Mouse (Mus musculus) neural tube, embryonic 13.5 days (tissue): ENCODE results near the gene Ssbp3. TPM values are rescaled to one million over a fixed set of nuclear protein-coding genes. Genes with fewer than 3 reads are reported as not detected.

Source experiments
- ATAC-seq: fragments of 200-750 bp; cut with Nextera tagmentation; 2 replicates; pipeline ENCODE4 v1.8.0; 2017; ENCODE audit warnings: low read depth, mild to moderate bottlenecking, moderate TSS enrichment, moderate library complexity
- H3K27ac ChIP-seq: fragments of 300-500 bp; sonication (generic); replicated peaks from 2 replicates; pipeline ENCODE4 v1.5.1; 2015; ENCODE audit warnings: moderate library complexity, mild to moderate bottlenecking, inconsistent platforms
- H3K27me3 ChIP-seq: fragments of 300-500 bp; sonication (generic); 2 replicates; pipeline ENCODE4 v1.6.1; 2015; ENCODE audit warnings: mild to moderate bottlenecking, inconsistent platforms
- H3K36me3 ChIP-seq: fragments of 300-500 bp; sonication (generic); 2 replicates; pipeline ENCODE4 v1.6.1; 2015; ENCODE audit warnings: mild to moderate bottlenecking, inconsistent platforms
- H3K4me1 ChIP-seq: fragments of 300-500 bp; sonication (generic); replicated peaks from 2 replicates; pipeline ENCODE4 v1.6.1; 2015; ENCODE audit warnings: inconsistent platforms
- H3K4me2 ChIP-seq: fragments of 300-500 bp; sonication (generic); 2 replicates; pipeline ENCODE4 v1.6.1; 2015; ENCODE audit warnings: inconsistent platforms, mild to moderate bottlenecking, moderate library complexity
- H3K4me3 ChIP-seq: fragments of 300-500 bp; sonication (generic); 2 replicates; pipeline ENCODE4 v1.5.1; 2015; ENCODE audit warnings: mild to moderate bottlenecking, inconsistent platforms
- H3K9ac ChIP-seq: fragments of 300-500 bp; sonication (generic); 2 replicates; pipeline ENCODE4 v1.6.1; 2015; ENCODE audit warnings: moderate library complexity, mild to moderate bottlenecking, inconsistent platforms
- H3K9me3 ChIP-seq: fragments of 300-500 bp; sonication (generic); 2 replicates; pipeline ENCODE4 v1.6.1; 2016; ENCODE audit warnings: inconsistent platforms
- WGBS: fragments of 180-500 bp; shearing (Covaris S2); methylation state at CpG from one replicate; pipeline ENCODE4 v1.1.7; 2015; 5-methylcytosine and 5-hydroxymethylcytosine counted together
- polyA plus RNA-seq: library from polyadenylated mRNA; unstranded; fragments of >200 nt; fragmentation: Nextera tagmentation; extraction: Ambion mirVana; gene quantifications from 2 replicates; pipeline ENCODE4 v1.2.1, GENCODE M21; 2015

Gene Ssbp3
- polyA plus RNA-seq, 1 experiment from 2014 or later: 186 TPM

DNA sequence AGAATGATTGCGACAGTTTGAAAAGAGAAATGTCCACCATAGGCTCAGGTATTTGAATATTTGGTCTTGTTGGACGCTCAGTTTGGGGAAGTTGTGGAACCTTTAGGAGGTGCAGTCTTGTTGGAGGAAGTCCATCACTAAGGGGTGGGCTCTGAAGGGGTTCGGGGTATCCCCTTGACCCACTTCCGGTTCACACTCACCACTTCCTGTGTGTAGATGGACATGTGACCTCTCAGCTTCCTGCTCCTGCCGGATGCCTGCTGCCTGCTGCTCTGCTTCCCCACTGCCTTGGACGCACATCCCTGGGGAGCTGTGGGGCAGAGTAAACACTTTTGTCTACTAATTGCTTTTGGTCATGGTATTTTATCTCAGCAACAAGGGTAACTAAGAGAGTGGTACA, 29.4 kb upstream of the Ssbp3 start:
- H3K4me1 ChIP-seq: no peaks in the 10 kb centered on the region
- WGBS: 73% methylated on average over 6 of the region's 6 CpGs

DNA sequence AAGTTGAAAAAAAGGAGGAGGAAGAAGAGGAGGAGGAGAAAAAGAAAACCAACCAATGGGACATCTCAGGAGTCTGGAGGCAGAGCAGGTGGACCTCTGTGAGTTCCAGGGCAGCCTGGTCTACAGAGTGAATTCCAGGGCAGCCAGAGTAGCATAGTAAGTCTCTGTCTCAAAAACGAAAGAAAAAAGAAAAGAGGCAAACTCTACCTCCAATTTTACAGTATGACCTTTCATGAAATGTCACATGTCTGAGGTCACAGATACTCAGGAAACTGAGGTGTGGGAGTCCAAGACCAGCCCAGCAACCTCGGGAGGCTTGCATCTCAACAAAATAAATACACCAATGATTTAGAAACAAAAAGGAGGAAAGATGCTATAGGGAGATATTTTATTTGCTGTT, 27.4 kb upstream of the Ssbp3 start:
- Histone ChIP-seq H3K4me3 (no peak overlapping the region), H3K36me3 (no peaks in the 10 kb centered on the region), H3K27ac (no peak overlapping the region), H3K4me2 (no peak overlapping the region), H3K4me1 (no peaks in the 10 kb centered on the region), H3K9ac (no peak overlapping the region), H3K27me3 (no peaks in the 10 kb centered on the region), H3K9me3 (peaks cover 5% of the 10 kb centered on the region; the same call in 1 of the 2 replicates)
- 65% methylated on average over 2 of the region's 2 CpGs for WGBS
- ATAC-seq: no peak

More for the DNA sequence above, 29.4 kb upstream of the Ssbp3 start:
- Histone ChIP-seq H3K36me3 (no peaks in the 10 kb centered on the region), H3K4me3 (no peak overlapping the region), H3K9me3 (peaks cover 5% of the 10 kb centered on the region; the same call in 1 of the 2 replicates), H3K4me2 (no peak overlapping the region), H3K9ac (no peak overlapping the region), H3K27me3 (no peaks in the 10 kb centered on the region), H3K27ac (no peak overlapping the region)
- 0 out of 2 replicates have a peak, but pooled peaks have one; percentile 19 for ATAC-seq

DNA sequence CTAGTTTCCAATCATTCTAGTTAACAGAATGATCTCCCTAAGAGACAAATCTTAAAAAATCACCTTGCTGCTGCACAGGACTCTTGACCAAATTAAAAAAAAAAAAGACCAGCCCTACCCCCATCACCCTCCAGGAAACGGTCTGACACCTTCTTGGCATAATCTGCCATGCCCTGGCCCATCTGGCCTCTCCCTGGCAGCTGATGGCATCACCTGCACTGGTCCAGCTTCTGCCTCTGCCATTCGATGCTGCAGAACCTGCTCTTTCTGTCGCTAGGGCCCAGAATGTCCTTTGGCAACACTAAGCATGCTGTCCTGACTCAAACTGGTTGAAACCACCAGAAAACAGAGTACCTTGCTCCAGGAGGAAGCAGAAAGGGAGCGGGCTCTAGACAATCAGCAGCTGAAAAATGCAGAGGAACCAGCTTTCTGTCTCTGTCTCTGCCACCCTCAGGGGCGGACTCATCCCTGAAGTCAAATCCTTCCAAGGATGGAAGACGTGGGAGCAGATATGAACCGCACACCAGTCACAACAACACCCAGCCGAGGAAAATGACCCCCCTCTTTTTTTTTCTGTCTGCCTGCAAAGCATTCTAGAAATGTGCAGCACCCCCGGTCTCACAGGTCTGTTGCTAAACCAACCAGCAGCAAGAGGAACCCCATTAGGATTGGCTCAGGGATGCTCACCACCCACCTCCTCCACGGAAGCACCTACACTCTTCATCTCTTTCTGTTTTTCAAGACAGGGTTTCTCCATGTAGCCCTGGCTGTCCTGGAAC, 24.0 kb upstream of the Ssbp3 start:
- Histone ChIP-seq H3K9me3 (peaks cover 5% of the 10 kb centered on the region; the same call in 1 of the 2 replicates), H3K27ac (no peak overlapping the region), H3K9ac (no peak overlapping the region), H3K4me3 (no peak overlapping the region), H3K4me2 (no peak overlapping the region), H3K4me1 (no peaks in the 10 kb centered on the region), H3K36me3 (no peaks in the 10 kb centered on the region), H3K27me3 (no peaks in the 10 kb centered on the region)
- WGBS: 80% methylated on average over 10 of the region's 10 CpGs
- no peak for ATAC-seq

DNA sequence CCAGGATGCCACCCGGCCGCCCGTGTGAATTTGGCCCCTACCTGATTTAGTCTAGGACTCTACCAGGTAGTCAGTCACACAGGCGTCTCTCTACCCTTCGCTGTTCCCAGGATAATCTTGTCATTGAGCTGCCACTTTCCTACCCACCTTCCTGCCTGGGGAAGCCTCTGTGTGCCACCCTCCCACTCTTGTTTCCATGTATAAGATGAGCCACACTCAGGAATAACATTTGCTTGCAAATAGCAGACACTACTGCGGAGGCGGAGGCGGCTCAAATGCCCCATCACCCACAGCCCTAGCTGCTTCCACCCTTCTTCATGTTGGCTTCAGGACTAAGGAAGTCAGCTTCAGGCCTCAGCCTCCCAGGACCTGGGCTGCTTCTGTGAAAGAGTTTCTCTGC, 14.4 kb upstream of the Ssbp3 start:
- 86% methylated on average over 8 of the region's 8 CpGs for WGBS

DNA sequence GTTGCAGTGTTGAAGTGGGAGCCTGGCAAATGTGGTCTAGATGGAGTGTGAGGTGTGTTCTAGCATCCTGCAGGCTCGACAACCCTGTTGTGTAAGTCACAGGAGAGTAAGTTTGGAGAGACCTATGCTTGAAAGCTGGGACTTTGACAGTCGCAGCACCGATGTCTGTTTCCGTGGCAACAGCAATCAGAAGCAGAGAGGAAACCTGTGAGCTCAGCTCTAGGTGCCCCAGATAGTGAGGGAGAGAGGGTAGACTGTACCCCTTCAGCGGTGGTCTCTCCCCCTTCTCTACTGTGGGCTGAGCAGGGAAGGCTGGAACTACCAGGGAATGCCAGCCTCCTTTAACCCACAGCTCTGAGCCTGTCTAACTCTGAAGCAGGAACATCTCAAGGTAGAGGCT, 11.6 kb upstream of the Ssbp3 start:
- H3K9ac ChIP-seq: 0 out of 2 replicates have a peak overlapping the region, but pooled peaks have one; percentile 17
- no peak overlapping the region for H3K4me3 ChIP-seq
- no peaks in the 10 kb centered on the region for H3K9me3 ChIP-seq
- 59% methylated on average over 5 of the region's 5 CpGs for WGBS
- H3K4me1 ChIP-seq: no peaks in the 10 kb centered on the region
- no peaks in the 10 kb centered on the region for H3K27me3 ChIP-seq
- H3K36me3 ChIP-seq: no peaks in the 10 kb centered on the region
- H3K4me2 ChIP-seq: no peak overlapping the region
- no peak for ATAC-seq
- H3K27ac ChIP-seq: no peak overlapping the region

More for the DNA sequence above, 14.4 kb upstream of the Ssbp3 start:
- no peak for ATAC-seq
- Histone ChIP-seq H3K27me3 (no peaks in the 10 kb centered on the region), H3K4me2 (no peak overlapping the region), H3K4me3 (no peak overlapping the region), H3K9ac (no peak overlapping the region), H3K36me3 (no peaks in the 10 kb centered on the region), H3K9me3 (peaks cover 8% of the 10 kb centered on the region; the same call in 1 of the 2 replicates), H3K27ac (no peak overlapping the region), H3K4me1 (no peaks in the 10 kb centered on the region)

DNA sequence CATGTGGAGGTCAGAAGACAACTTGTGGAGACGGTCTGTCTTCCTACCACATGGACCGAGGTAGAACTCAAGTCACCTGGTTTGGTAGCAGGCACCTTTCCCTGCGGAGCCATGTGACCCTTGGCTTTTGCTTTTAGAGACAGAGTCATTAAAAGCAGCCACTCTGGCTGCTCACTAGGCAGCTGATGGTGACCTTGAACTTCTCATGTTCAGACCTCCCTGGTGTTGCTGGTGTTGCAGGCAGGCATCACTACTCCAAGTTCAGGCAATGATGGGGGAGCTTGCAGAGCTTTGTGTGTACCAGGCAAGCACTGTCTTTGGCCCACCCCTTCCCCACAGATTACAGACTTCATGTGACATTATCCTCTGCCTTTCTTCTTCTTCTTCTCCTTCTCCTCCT, 11.0 kb upstream of the Ssbp3 start:
- WGBS: 82% methylated on average over 3 of the region's 3 CpGs
- no peak overlapping the region for H3K4me2 ChIP-seq
- H3K4me3 ChIP-seq: no peak overlapping the region
- no peaks in the 10 kb centered on the region for H3K36me3 ChIP-seq
- no peaks in the 10 kb centered on the region for H3K27me3 ChIP-seq
- no peak for ATAC-seq
- no peak overlapping the region for H3K9ac ChIP-seq
- no peak overlapping the region for H3K27ac ChIP-seq
- H3K4me1 ChIP-seq: no peaks in the 10 kb centered on the region
- no peaks in the 10 kb centered on the region for H3K9me3 ChIP-seq

DNA sequence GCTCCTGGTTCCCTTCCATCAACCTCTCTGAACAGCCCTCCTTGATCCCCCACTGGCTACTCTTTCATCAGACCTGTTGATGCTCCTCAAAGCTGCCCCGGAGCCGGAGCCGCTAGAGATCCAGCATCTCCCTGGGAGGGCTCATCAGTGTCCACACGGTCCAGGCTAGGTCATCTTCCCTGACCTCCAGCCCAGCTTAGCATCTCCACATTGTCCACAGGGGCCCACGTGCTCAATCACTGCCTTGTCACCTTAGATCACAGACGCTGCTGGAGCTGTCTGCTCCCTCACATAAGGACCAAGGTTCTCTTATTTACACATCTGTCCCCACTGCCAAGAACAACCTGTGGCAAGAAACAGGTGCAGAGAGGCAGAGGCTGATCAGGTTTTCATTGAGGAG, 9.8 kb upstream of the Ssbp3 start:
- Histone ChIP-seq H3K27ac (no peak overlapping the region), H3K4me2 (no peak overlapping the region), H3K27me3 (no peaks in the 10 kb centered on the region), H3K9me3 (no peaks in the 10 kb centered on the region), H3K9ac (no peak overlapping the region), H3K4me1 (no peaks in the 10 kb centered on the region), H3K36me3 (no peaks in the 10 kb centered on the region), H3K4me3 (no peak overlapping the region)
- ATAC-seq: no peak
- 32% methylated on average over 6 of the region's 6 CpGs for WGBS

DNA sequence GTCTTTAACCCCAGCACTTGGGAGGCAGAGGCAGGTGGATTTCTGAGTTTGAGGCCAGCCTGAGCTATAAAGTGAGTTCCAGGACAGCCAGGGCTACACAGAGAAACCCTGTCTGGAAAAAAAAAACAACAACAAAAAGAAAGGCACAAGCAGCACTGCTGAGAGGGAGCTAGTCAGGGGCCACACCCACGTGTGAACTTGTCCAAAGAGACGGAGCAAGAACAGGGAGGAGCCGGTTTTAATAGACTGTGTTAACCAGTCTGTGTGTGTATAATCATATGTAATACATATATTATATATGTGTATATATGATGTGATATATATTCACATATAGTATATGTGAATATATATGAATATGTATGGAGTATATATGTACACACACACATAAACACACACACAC, 8.9 kb upstream of the Ssbp3 start:
- H3K4me1 ChIP-seq: no peaks in the 10 kb centered on the region
- no peaks in the 10 kb centered on the region for H3K36me3 ChIP-seq
- no peaks in the 10 kb centered on the region for H3K9me3 ChIP-seq
- no peak for ATAC-seq
- WGBS: 89% methylated on average over 3 of the region's 3 CpGs
- H3K4me2 ChIP-seq: no peak overlapping the region
- no peaks in the 10 kb centered on the region for H3K27me3 ChIP-seq
- no peak overlapping the region for H3K27ac ChIP-seq
- H3K9ac ChIP-seq: no peak overlapping the region
- no peak overlapping the region for H3K4me3 ChIP-seq

DNA sequence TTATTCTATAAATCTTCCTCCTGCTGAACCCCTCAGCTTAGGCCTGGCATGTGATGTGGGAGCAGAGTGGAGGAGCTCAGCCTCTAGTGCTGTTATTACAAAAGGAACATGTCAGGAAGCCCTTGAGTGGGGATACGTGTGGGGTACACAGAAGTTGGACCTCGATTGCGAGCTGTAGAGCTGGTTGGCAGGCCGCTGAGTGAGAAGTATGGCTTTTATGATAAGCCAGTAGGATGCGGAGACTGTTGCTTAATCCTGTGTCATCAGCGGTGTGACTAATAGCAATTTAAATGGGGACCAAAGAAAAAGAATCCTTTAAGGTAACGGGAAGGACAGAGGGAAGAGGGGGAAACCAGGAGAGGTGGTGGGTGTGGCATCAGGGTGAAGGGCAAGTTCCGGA, 8.3 kb upstream of the Ssbp3 start:
- Histone ChIP-seq H3K9ac (no peak overlapping the region), H3K4me1 (no peaks in the 10 kb centered on the region), H3K27me3 (no peaks in the 10 kb centered on the region), H3K9me3 (no peaks in the 10 kb centered on the region), H3K36me3 (no peaks in the 10 kb centered on the region), H3K4me3 (no peak overlapping the region), H3K27ac (no peak overlapping the region), H3K4me2 (no peak overlapping the region)
- no peak for ATAC-seq
- WGBS: 74% methylated on average over 8 of the region's 8 CpGs

DNA sequence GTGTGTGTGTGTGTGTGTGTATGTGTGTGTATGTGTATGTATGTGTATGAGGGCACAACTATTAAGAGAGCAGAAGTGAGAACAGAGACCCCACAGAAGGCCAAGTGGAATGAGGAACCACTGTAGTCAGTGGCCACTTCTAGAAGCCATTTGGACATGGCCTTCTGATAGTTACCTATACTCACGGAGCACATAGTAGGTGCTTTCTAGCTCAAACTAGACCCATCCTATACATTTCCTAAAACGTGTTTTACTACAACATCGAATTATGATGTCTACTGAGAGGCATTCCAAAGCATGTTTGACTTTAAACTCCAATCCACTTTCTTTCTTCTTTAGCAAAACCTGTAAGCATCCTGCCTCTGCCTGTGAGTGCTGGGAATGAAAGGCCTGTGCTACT, 4.6 kb upstream of the Ssbp3 start:
- ATAC-seq: no peak
- H3K4me2 ChIP-seq: no peak overlapping the region
- no peak overlapping the region for H3K27ac ChIP-seq
- H3K27me3 ChIP-seq: no peaks in the 10 kb centered on the region
- H3K36me3 ChIP-seq: no peaks in the 10 kb centered on the region
- no peak overlapping the region for H3K9ac ChIP-seq
- no peak overlapping the region for H3K4me3 ChIP-seq
- 88% methylated on average over 3 of the region's 3 CpGs for WGBS
- peaks cover 28% of the 10 kb centered on the region for H3K4me1 ChIP-seq
- no peaks in the 10 kb centered on the region for H3K9me3 ChIP-seq

DNA sequence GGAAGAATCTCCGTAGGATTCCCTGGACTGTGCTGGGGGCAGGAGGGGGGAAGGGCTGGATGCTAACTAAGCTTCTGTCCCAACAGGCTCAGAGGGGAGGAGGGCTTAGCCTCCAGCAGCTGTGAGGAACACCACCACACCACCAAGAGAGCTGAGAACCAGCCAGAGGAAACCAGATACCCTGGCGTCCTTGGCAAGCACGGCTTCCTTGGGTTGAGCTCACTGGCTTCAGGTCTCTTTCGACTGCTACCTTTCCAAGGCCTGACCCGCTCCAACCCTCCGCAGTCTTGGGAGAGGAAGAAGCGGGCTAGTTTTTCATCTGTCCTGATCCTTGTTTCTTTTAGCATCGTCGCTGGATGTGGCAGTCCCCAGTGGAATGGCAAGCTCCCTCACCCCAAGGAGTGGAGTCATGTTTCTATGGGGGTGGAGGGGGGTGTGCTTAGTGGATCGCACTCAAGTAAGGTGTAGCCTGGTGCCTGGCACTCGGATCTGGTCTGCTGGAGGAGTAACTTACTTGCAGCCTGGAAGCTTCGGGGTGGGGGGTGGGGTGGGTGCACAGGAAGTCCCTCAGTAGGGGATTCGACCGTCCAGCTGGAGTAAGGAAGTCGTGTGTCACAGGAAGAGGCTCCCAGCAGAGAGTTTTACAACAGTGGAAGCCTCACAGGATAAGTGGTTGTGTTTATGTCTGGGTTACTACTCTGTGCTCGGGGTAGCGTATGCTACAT, 2.6 kb upstream of the Ssbp3 start:
- Histone ChIP-seq H3K4me1 (peaks cover 30% of the 10 kb centered on the region), H3K27ac (peak overlapping the region; percentile 100), H3K27me3 (no peaks in the 10 kb centered on the region), H3K36me3 (no peaks in the 10 kb centered on the region), H3K4me3 (no peak overlapping the region), H3K9me3 (no peaks in the 10 kb centered on the region), H3K9ac (peak overlapping the region; percentile 4; the same call in 1 of the 2 replicates), H3K4me2 (peak overlapping the region; percentile 24)
- 15% methylated on average over 17 of the region's 17 CpGs for WGBS
- no peak for ATAC-seq

DNA sequence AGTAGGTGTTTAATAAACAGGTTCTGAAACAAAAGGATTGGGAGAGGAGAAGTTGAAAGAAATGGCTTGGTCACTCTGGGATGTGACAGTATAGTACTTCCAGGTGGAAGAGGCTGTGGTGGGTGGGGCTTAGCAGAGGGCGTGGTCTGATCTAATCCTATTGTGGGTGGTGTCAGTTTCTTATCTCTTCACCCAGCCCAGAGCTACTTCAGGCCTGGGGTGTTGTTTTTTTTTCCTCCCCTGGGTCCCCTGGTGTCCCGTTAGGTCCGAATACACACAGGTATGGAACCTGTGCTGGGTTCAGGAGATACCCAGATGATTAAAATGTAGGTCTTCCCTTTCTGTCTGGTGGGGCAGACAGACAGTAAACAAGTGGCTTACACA, 2.1 kb upstream of the Ssbp3 start:
- ATAC-seq: no peak
- H3K27me3 ChIP-seq: no peaks in the 10 kb centered on the region
- H3K4me3 ChIP-seq: no peak overlapping the region
- peaks cover 2% of the 10 kb centered on the region; the same call in 1 of the 2 replicates for H3K36me3 ChIP-seq
- peak overlapping the region; percentile 100 for H3K27ac ChIP-seq
- 34% methylated on average over 3 of the region's 3 CpGs for WGBS
- no peak overlapping the region for H3K9ac ChIP-seq
- H3K4me2 ChIP-seq: peak overlapping the region; percentile 98; the same call in 1 of the 2 replicates
- peaks cover 36% of the 10 kb centered on the region for H3K4me1 ChIP-seq
- no peaks in the 10 kb centered on the region for H3K9me3 ChIP-seq
